Mouse (Mus musculus): ENCODE measurements around the gene Spata25. TPM values are rescaled to one million over a fixed set of nuclear protein-coding genes. Genes with fewer than 3 reads are reported as not detected.
A peak's percentile ranks its signal among the peaks of the same experiment; 100 is the strongest.

The Spata25 gene
- polyA plus RNA-seq, 1 experiment from 2014 or later: not detected

DNA sequence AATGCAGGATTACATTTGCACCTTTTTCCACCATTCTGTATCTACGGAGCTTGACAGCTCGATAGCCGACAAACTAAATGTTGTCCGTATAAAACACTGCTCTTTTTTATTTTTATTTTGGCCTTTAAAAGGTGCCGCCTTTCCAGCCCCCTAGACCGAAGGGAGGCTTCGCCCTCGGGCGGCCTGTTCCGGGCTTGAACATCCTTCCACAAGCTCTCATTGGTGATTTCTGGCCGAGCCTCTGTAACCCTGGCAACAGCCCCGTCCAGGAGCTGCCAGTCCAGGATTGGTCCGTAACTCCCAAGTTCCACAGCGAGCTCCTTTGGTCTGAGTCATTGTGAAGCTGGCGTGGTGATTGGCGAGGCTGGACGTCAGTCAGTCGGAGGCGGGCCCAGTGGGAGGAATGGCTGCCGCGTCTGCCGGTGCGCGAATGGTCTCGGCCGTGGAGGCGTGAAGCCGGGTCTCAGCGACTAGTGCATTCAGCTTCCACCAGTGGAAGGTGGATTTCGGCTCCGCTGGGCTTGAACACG lies 5.6 kb downstream of the Spata25 start, which contains the start of gene Zswim1:
Gene Zswim1 (plus strand): TSS at position 51 of the 530 bp plus-strand sequence.
- Histone ChIP-seq H3K36me3 (peaks cover 50% of the 10 kb centered on the region), H3K4me2 (peak within 1 kb of the TSS; percentile 61), H3K9me3 (no peaks in the 10 kb centered on the region), H3K9ac (peak within 1 kb of the TSS; percentile 69), H3K4me3 (peak within 1 kb of the TSS; percentile 84), H3K4me1 (peaks cover 13% of the 10 kb centered on the region; the same call in 1 of the 2 replicates), H3K27ac (peak within 1 kb of the TSS; percentile 86), H3K27me3 (no peaks in the 10 kb centered on the region)
- peak; percentile 97 for ATAC-seq (ENCODE audit: insufficient number of reproducible peaks, low FRiP score, low TSS enrichment, low read depth)
- WGBS: under 1% methylated on average over 32 of the region's 32 CpGs

DNA sequence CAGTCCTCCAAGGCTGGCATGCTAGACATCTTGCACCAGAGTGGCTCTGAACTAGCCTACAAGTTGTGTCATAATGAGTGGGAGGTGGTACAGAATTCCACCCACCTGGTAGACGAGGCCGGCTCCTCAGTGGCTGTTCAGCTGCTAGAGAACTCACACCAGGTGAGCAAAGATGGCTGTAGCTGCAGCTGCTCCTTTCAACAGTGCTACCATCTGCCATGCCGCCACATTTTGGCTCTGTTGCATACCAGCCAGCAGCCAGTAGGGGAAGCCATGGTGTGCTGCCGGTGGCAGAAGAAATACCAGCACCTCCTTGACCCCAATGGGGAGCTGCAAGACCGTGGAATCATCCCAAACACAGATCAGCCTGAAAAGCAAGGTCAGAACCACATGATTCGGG lies 7.3 kb downstream of the Spata25 start:
- Histone ChIP-seq H3K4me1 (peaks cover 15% of the 10 kb centered on the region; the same call in 1 of the 2 replicates), H3K9me3 (no peaks in the 10 kb centered on the region), H3K4me3 (no peak overlapping the region), H3K27ac (no peak overlapping the region), H3K27me3 (no peaks in the 10 kb centered on the region), H3K4me2 (no peak overlapping the region), H3K9ac (no peak overlapping the region), H3K36me3 (peaks cover 33% of the 10 kb centered on the region)
- WGBS: 87% methylated on average over 6 of the region's 6 CpGs
- ATAC-seq (ENCODE audit: insufficient number of reproducible peaks, low FRiP score, low TSS enrichment, low read depth): no peak

GRCm38 (mm10) chr2:164817703-164818102 lies 10.6 kb downstream of the Spata25 start:
- Histone ChIP-seq H3K4me3 (no peak overlapping the region), H3K27ac (no peak overlapping the region), H3K4me1 (0 out of 2 replicates have a peak, but pooled peaks cover 6% of the 10 kb centered on the region), H3K4me2 (no peak overlapping the region), H3K36me3 (peaks cover 18% of the 10 kb centered on the region), H3K9me3 (no peaks in the 10 kb centered on the region), H3K27me3 (no peaks in the 10 kb centered on the region), H3K9ac (no peak overlapping the region)
- ATAC-seq (ENCODE audit: insufficient number of reproducible peaks, low FRiP score, low TSS enrichment, low read depth): 0 out of 2 replicates have a peak, but pooled peaks have one; percentile 27
- WGBS: 71% methylated on average over 5 of the region's 5 CpGs

GRCm38 (mm10) chr2:164817206-164817605 lies 11.1 kb downstream of the Spata25 start:
- Histone ChIP-seq H3K36me3 (peaks cover 18% of the 10 kb centered on the region), H3K9ac (no peak overlapping the region), H3K4me1 (0 out of 2 replicates have a peak, but pooled peaks cover 3% of the 10 kb centered on the region), H3K4me2 (no peak overlapping the region), H3K27me3 (no peaks in the 10 kb centered on the region), H3K9me3 (no peaks in the 10 kb centered on the region), H3K4me3 (no peak overlapping the region), H3K27ac (no peak overlapping the region)
- WGBS: 74% methylated on average over 6 of the region's 6 CpGs
- no peak for ATAC-seq (ENCODE audit: insufficient number of reproducible peaks, low FRiP score, low TSS enrichment, low read depth)

DNA sequence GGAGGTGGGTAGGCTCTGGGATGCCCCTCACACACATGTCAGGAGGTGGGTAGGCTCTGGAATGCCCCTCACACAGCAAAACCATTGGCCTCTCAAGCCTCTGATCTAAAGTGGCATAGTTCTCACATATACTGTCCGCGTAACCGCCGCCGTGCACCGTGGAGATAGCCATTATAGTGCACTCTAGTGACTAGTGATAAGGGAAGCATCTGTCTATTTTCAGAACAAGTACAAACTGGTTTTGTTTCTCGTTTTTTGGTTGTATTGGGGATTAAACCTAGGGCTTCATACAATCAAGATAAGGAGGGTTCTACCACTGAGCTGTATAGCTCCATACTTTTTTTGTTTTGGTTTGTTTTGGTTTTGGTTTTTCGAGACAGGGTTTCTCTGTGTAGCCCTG lies 12.5 kb downstream of the Spata25 start:
- H3K27me3 ChIP-seq: no peaks in the 10 kb centered on the region
- H3K27ac ChIP-seq: no peak overlapping the region
- peaks cover 10% of the 10 kb centered on the region for H3K36me3 ChIP-seq
- no peak overlapping the region for H3K9ac ChIP-seq
- H3K4me2 ChIP-seq: no peak overlapping the region
- WGBS: 90% methylated on average over 8 of the region's 8 CpGs
- ATAC-seq (ENCODE audit: insufficient number of reproducible peaks, low FRiP score, low TSS enrichment, low read depth): no peak
- no peak overlapping the region for H3K4me3 ChIP-seq
- no peaks in the 10 kb centered on the region for H3K9me3 ChIP-seq
- H3K4me1 ChIP-seq: 0 out of 2 replicates have a peak, but pooled peaks cover 3% of the 10 kb centered on the region

GRCm38 (mm10) chr2:164815348-164815747 lies 13.0 kb downstream of the Spata25 start:
- WGBS: 86% methylated on average over 5 of the region's 5 CpGs
- Histone ChIP-seq H3K9me3 (no peaks in the 10 kb centered on the region), H3K27me3 (no peaks in the 10 kb centered on the region), H3K4me3 (no peak overlapping the region), H3K27ac (no peak overlapping the region), H3K4me1 (0 out of 2 replicates have a peak, but pooled peaks cover 3% of the 10 kb centered on the region), H3K9ac (no peak overlapping the region), H3K36me3 (peaks cover 5% of the 10 kb centered on the region), H3K4me2 (no peak overlapping the region)
- no peak for ATAC-seq (ENCODE audit: insufficient number of reproducible peaks, low FRiP score, low TSS enrichment, low read depth)

DNA sequence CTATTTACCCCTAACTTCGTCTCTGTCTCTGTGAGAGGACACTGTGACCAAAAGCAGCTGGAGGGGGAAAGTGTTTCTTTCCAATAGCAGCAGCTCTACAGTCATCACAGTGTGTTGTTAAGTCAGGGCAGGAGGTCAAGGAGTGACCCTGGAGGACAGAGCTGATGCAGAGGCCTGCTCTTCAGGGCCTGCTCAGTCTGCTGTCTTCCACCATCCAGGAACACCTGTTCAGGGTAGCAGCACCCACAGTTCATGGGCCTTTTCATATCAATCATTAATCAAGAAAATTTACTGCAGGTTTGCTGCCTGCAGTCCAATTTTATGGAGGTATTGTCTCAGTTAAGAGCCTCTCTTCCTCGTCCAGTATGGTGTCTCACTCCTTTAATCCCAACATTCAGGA lies 14.8 kb downstream of the Spata25 start:
- Histone ChIP-seq H3K4me2 (no peak overlapping the region), H3K27ac (no peak overlapping the region), H3K36me3 (peaks cover 8% of the 10 kb centered on the region; the same call in 1 of the 2 replicates), H3K9me3 (no peaks in the 10 kb centered on the region), H3K4me1 (0 out of 2 replicates have a peak, but pooled peaks cover 3% of the 10 kb centered on the region), H3K4me3 (no peak overlapping the region), H3K9ac (no peak overlapping the region), H3K27me3 (no peaks in the 10 kb centered on the region)
- ATAC-seq (ENCODE audit: insufficient number of reproducible peaks, low FRiP score, low TSS enrichment, low read depth): no peak
- WGBS: 49% methylated on average over 2 of the region's 2 CpGs

GRCm38 (mm10) chr2:164806614-164807013 lies 21.7 kb downstream of the Spata25 start:
- Histone ChIP-seq H3K27ac (no peak overlapping the region), H3K4me1 (peaks cover 20% of the 10 kb centered on the region), H3K27me3 (no peaks in the 10 kb centered on the region), H3K4me2 (no peak overlapping the region), H3K36me3 (peaks cover 14% of the 10 kb centered on the region; the same call in 1 of the 2 replicates), H3K4me3 (no peak overlapping the region), H3K9me3 (no peaks in the 10 kb centered on the region), H3K9ac (no peak overlapping the region)
- 76% methylated on average over 7 of the region's 7 CpGs for WGBS
- no peak for ATAC-seq (ENCODE audit: insufficient number of reproducible peaks, low FRiP score, low TSS enrichment, low read depth)

GRCm38 (mm10) chr2:164805332-164805718 lies 23.0 kb downstream of the Spata25 start:
- Histone ChIP-seq H3K36me3 (peaks cover 23% of the 10 kb centered on the region), H3K9me3 (no peaks in the 10 kb centered on the region), H3K4me2 (peak overlapping the region; percentile 88), H3K27me3 (no peaks in the 10 kb centered on the region), H3K4me1 (peaks cover 20% of the 10 kb centered on the region), H3K4me3 (peak overlapping the region; percentile 87), H3K27ac (peak overlapping the region; percentile 81), H3K9ac (peak overlapping the region; percentile 79)
- ATAC-seq (ENCODE audit: insufficient number of reproducible peaks, low FRiP score, low TSS enrichment, low read depth): no peak
- WGBS: 1% methylated on average over 21 of the region's 21 CpGs

DNA sequence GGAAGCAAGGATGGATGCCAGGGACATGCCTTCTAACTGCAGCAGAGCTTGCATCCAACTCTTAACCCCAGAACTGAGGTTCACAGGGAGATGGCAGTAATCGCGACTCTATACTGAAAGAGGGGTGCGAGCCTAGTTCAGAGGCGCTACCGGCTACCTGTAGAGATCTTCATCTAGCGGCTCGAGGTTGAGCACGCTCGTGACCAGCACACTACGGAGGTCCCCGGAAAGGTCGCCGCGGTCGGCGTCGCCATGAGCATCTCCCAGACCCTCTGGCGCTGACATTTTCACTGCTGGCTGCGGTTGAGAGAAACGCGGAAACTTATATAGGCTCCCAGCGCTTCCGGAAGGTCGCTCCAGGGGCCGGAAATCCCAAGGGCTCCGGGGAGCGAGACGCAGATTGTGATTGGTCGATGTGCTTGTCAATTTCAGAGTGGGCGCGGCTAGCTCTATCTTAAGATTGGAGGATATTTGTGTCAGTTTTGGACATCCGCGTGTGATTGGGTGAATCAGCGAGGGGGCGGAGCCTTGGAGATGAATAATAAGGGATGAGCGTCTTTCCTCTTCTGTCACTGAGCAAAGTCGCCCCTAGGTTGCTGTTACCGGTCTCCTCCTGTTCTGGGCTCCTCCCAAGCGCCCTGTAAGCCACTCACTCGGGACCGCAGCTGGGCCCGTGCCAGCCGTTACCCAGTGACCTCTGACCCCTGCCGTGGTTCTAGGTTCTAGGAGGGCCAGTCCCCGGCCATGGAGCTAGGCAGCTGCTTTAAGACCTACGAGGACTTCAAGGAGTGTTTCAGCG lies 23.6 kb downstream of the Spata25 start, which contains the start of the genes Acot8 and Zswim3:
Gene Acot8 (minus strand): TSS at position 350 of the 799 bp plus-strand sequence.
Gene Zswim3 (plus strand): TSS at position 566 of the 799 bp plus-strand sequence.
- peaks cover 28% of the 10 kb centered on the region for H3K36me3 ChIP-seq
- peak within 1 kb of the TSS; percentile 88 for H3K4me2 ChIP-seq
- H3K27me3 ChIP-seq: no peaks in the 10 kb centered on the region
- WGBS: under 1% methylated on average over 47 of the region's 47 CpGs
- peak within 1 kb of the TSS; percentile 87 for H3K4me3 ChIP-seq
- peak within 1 kb of the TSS; percentile 82 for H3K27ac ChIP-seq
- peaks cover 20% of the 10 kb centered on the region for H3K4me1 ChIP-seq
- no peaks in the 10 kb centered on the region for H3K9me3 ChIP-seq
- ATAC-seq (ENCODE audit: insufficient number of reproducible peaks, low FRiP score, low TSS enrichment, low read depth): peak; percentile 94
- peak within 1 kb of the TSS; percentile 79 for H3K9ac ChIP-seq

GRCm38 (mm10) chr2:164803921-164804313 lies 24.4 kb downstream of the Spata25 start:
- 61% methylated on average over 1 of the region's 1 CpGs for WGBS
- ATAC-seq (ENCODE audit: insufficient number of reproducible peaks, low FRiP score, low TSS enrichment, low read depth): no peak
- Histone ChIP-seq H3K4me3 (peak overlapping the region; percentile 87), H3K9ac (peak overlapping the region; percentile 73; the same call in 1 of the 2 replicates), H3K27ac (peak overlapping the region; percentile 82; the same call in 1 of the 2 replicates), H3K9me3 (no peaks in the 10 kb centered on the region), H3K4me1 (peaks cover 20% of the 10 kb centered on the region), H3K4me2 (peak overlapping the region; percentile 58), H3K36me3 (peaks cover 31% of the 10 kb centered on the region), H3K27me3 (no peaks in the 10 kb centered on the region)

Measured in limb, embryonic 15.5 days (tissue).